ENCODE assay signal across 25 mouse cellular contexts in the genomic region with DNA sequence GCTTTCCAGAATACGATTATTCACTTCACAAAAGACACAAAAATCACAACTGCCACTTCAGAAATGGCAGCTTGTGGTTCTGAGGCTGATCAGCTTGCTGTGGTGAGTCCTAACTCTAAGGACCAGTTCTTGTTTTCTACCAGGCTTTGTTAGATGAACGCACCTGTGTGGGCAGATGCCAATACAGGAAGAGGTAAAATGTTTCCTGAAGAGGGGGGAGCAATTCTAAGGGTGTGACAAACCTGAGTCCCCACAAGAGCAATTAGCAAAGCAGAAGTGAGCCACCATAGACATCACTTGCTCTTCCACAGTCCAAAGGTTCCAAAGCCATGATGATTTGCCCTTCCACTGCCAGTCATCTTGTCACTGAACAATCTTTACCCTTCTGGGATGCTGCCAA. TPM values are rescaled to one million over a fixed set of nuclear protein-coding genes. Genes with fewer than 3 reads are reported as not detected.
DNase-seq lines count a peak whose midpoint lies in the region; ATAC-seq lines count a peak whose summit lies in the region.
"Had no signal": no experiment of that assay in that cellular context is flagged by ENCODE, and none has a peak within 500 bp of the region (broad histone marks: within the 10 kb centered on the region; RNA-seq: fewer than 3 reads in every experiment).

No protein-coding gene starts in this region.

- H3K36me3 ChIP-seq in splenic B cell, adult 2 months (ENCODE audit: control insufficient read depth, insufficient read depth, low read length, poor library complexity, severe bottlenecking), result no peaks in the 10 kb centered on the region
- H3K36me3 ChIP-seq: forebrain, embryonic 10.5 days; heart, embryonic 12.5 days; heart, embryonic 15.5 days; hindbrain, embryonic 10.5 days; hindbrain, embryonic 13.5 days had no signal

- no peaks in the 10 kb centered on the region; the same call in 1 of the 2 replicates for H3K27me3 ChIP-seq in splenic B cell, adult 2 months (ENCODE audit: control insufficient read depth, insufficient read depth, low read length, poor library complexity, severe bottlenecking)
- H3K27me3 ChIP-seq: forebrain, embryonic 13.5 days; heart, embryonic 12.5 days; heart, embryonic 15.5 days; hindbrain, embryonic 13.5 days had no signal

- peak; percentile 69 for DNase-seq in A20 (ENCODE audit: low read depth, low spot score)
- peak; percentile 48 to 60 for DNase-seq in B cell, adult 2 months
- DNase-seq in splenic B cell, adult 2 months (ENCODE audit: low read depth, low spot score), result peak; percentile 84
- DNase-seq in layer of hippocampus, adult 9-11 months, result no peak
- no peak for DNase-seq in cerebellum, adult 11 months
- DNase-seq: adrenal gland, adult 2 months; adrenal gland, postnatal 14 days; cerebellum, adult 11-12 months; cerebellum, adult 8-10 months; cerebellum, postnatal 10 days; cerebellum, postnatal 36 days; gastrocnemius, postnatal 36 days; heart, postnatal 10 days; heart, postnatal 36 days had no signal

- peak; percentile 25; the same call in 1 of the 2 replicates for ATAC-seq in granulocyte monocyte progenitor cell, adult 5-6 weeks (replicated peaks; ENCODE audit: poor library complexity, severe bottlenecking)
- ATAC-seq: forebrain, embryonic 13.5 days; forebrain, embryonic 16.5 days; hindbrain, embryonic 16.5 days; intestine, embryonic 16.5 days had no signal

RNA-seq across cellular contexts. Expression of gene Kctd12, which starts 20.4 kb away (rescaled TPM):
- total RNA-seq in granulocyte monocyte progenitor cell, adult 5-6 weeks (2014; fragmentation: Nextera tagmentation), result 49.0 and 63.5 TPM in 2 replicates
- 63.8 and 64.9 TPM in 2 replicates for total RNA-seq in granulocyte monocyte progenitor cell, adult 5-6 weeks (2017)
- total RNA-seq: MEL had no signal

Comparison
In these comparisons a context has a peak if more than half of its experiments do, and no peak if none do; other contexts are left out.
1. DNase-seq: peak in A20 (single experiment), B cell, adult 2 months (2 of 2) and splenic B cell, adult 2 months (single experiment); none in layer of hippocampus, adult 9-11 months (single experiment) and cerebellum, adult 11 months (single experiment).